Mouse (Mus musculus) MEL (cell line): ENCODE results near the gene Ttll8. TPM values are rescaled to one million over a fixed set of nuclear protein-coding genes. Genes with fewer than 3 reads are reported as not detected.

Experiments
- DNase-seq: peaks from one replicate; pipeline ENCODE4 v3.0.0; 2011; ENCODE audit warnings: low read depth, low spot score
- H3K27ac ChIP-seq: 2 replicates; pipeline ENCODE4 v1.5.1; 2012; ENCODE audit warnings: low read depth, mild to moderate bottlenecking, control low read depth, low read length, moderate library complexity; ENCODE audit not compliant: control insufficient read depth
- H3K27me3 ChIP-seq, 2 experiments: fragments of 150-350 bp in 1 of 2; sonication (generic) in 1 of 2; 2 replicates each; pipeline ENCODE4 v1.6.1; 2012; ENCODE audit warnings: low read length in 2 of 2, mild to moderate bottlenecking in 2 of 2, improper control_type of control experiment in 1 of 2, moderate library complexity in 1 of 2; ENCODE audit not compliant: insufficient read depth in 2 of 2, control insufficient read depth in 1 of 2
- H3K36me3 ChIP-seq, 2 experiments: 2 replicates each; pipeline ENCODE4 v1.6.1; 2012 to 2014; ENCODE audit warnings: low read length in 2 of 2, improper control_type of control experiment in 1 of 2, inconsistent platforms in 1 of 2, mild to moderate bottlenecking in 1 of 2; ENCODE audit not compliant: insufficient read depth in 2 of 2, control insufficient read depth in 1 of 2
- H3K4me1 ChIP-seq, 2 experiments: fragments of 150-350 bp in 1 of 2; sonication (generic) in 1 of 2; 2 replicates each; pipeline ENCODE4 v1.6.1; 2012; ENCODE audit warnings: low read length in 2 of 2, improper control_type of control experiment in 1 of 2, mild to moderate bottlenecking in 1 of 2; ENCODE audit not compliant: insufficient read depth in 2 of 2, control insufficient read depth in 1 of 2
- H3K4me3 ChIP-seq, 2 experiments: fragments of 150-350 bp in 1 of 2; sonication (generic) in 1 of 2; 2 replicates each; pipeline ENCODE4 v1.5.1; 2012; ENCODE audit warnings: low read depth in 2 of 2, low read length in 2 of 2, mild to moderate bottlenecking in 2 of 2, moderate library complexity in 2 of 2, control low read depth in 1 of 2, improper control_type of control experiment in 1 of 2; ENCODE audit not compliant: control insufficient read depth in 1 of 2, insufficient read depth in 1 of 2
- H3K79me2 ChIP-seq: 2 replicates; pipeline ENCODE4 v1.6.1; 2012; ENCODE audit warnings: mild to moderate bottlenecking, low read length, moderate library complexity; ENCODE audit not compliant: control insufficient read depth, poor library complexity, insufficient read depth
- H3K9ac ChIP-seq: 2 replicates; pipeline ENCODE4 v1.6.1; 2012; ENCODE audit warnings: low read depth, mild to moderate bottlenecking, control low read depth, low read length, moderate library complexity; ENCODE audit not compliant: control insufficient read depth, poor library complexity, severe bottlenecking
- H3K9me3 ChIP-seq: fragments of 150-350 bp; sonication (generic); replicated peaks from 2 replicates; pipeline ENCODE4 v1.6.1; 2012; ENCODE audit warnings: mild to moderate bottlenecking, low read length, improper control_type of control experiment, moderate library complexity; ENCODE audit not compliant: insufficient read depth
- BHLHE40 ChIP-seq: IDR thresholded peaks from 2 replicates; pipeline ENCODE4 v1.6.1; 2012; ENCODE audit warnings: low read depth, mild to moderate bottlenecking, inconsistent platforms, low read length, improper control_type of control experiment, borderline replicate concordance
- CHD2 ChIP-seq: IDR thresholded peaks from 2 replicates; pipeline ENCODE4 v1.6.1; 2011; ENCODE audit warnings: low read length, improper control_type of control experiment
- EP300 ChIP-seq, 2 experiments: IDR thresholded peaks; 2 replicates each; pipeline ENCODE4 v1.6.1; 2011; ENCODE audit warnings: improper control_type of control experiment in 2 of 2, low read length in 2 of 2, low read depth in 1 of 2, mild to moderate bottlenecking in 1 of 2
- GABPA ChIP-seq: IDR thresholded peaks from 2 replicates; pipeline ENCODE4 v1.6.1; 2012; ENCODE audit warnings: low read depth, mild to moderate bottlenecking, inconsistent platforms, low read length, improper control_type of control experiment, moderate library complexity
- GATA1 ChIP-seq: IDR thresholded peaks from 2 replicates; pipeline ENCODE4 v1.6.1; 2011; ENCODE audit warnings: low read depth, low read length, improper control_type of control experiment
- HCFC1 ChIP-seq: IDR thresholded peaks from 2 replicates; pipeline ENCODE4 v1.6.1; 2012; ENCODE audit warnings: low read depth, mild to moderate bottlenecking, inconsistent platforms, low read length, improper control_type of control experiment, moderate library complexity
- JUND ChIP-seq: IDR thresholded peaks from 2 replicates; pipeline ENCODE4 v1.6.1; 2011; ENCODE audit warnings: low read depth, mild to moderate bottlenecking, improper control_type of control experiment, low read length
- KAT2A ChIP-seq: conservative IDR thresholded peaks from 2 replicates; pipeline ENCODE4 v1.6.1; 2012; ENCODE audit warnings: low read depth, low read length, improper control_type of control experiment, inconsistent platforms
- MAZ ChIP-seq: IDR thresholded peaks from 2 replicates; pipeline ENCODE4 v1.6.1; 2012; ENCODE audit warnings: low read depth, mild to moderate bottlenecking, inconsistent platforms, low read length, improper control_type of control experiment
- MEF2A ChIP-seq: IDR thresholded peaks from 2 replicates; pipeline ENCODE4 v1.6.1; 2014; ENCODE audit warnings: low read depth, mild to moderate bottlenecking, inconsistent platforms, low read length, improper control_type of control experiment; ENCODE audit not compliant: poor library complexity, insufficient replicate concordance, severe bottlenecking; ENCODE audit errors: extremely low read depth
- MYC ChIP-seq: IDR thresholded peaks from 2 replicates; pipeline ENCODE4 v1.6.1; 2011; ENCODE audit warnings: low read depth, mild to moderate bottlenecking, low read length, improper control_type of control experiment, moderate library complexity
- POLR2A ChIP-seq, 2 experiments: IDR thresholded peaks; 2 replicates each; pipeline ENCODE4 v1.6.1; 2011 to 2012; ENCODE audit warnings: low read length in 2 of 2, mild to moderate bottlenecking in 2 of 2, control low read depth in 1 of 2, improper control_type of control experiment in 1 of 2, low read depth in 1 of 2, moderate library complexity in 1 of 2; ENCODE audit not compliant: control insufficient read depth in 1 of 2, insufficient read depth in 1 of 2, poor library complexity in 1 of 2
- POLR2AphosphoS2 ChIP-seq: IDR thresholded peaks from 2 replicates; pipeline ENCODE4 v1.6.1; 2011; ENCODE audit warnings: low read length, improper control_type of control experiment
- SIN3A ChIP-seq: IDR thresholded peaks from 2 replicates; pipeline ENCODE4 v1.6.1; 2012; ENCODE audit warnings: low read length, improper control_type of control experiment, inconsistent platforms
- TAL1 ChIP-seq: IDR thresholded peaks from 2 replicates; pipeline ENCODE4 v1.6.1; 2012; ENCODE audit warnings: mild to moderate bottlenecking, inconsistent platforms, low read length, moderate library complexity, mixed read lengths
- ZC3H11A ChIP-seq: IDR thresholded peaks from 2 replicates; pipeline ENCODE4 v1.6.1; 2012; ENCODE audit warnings: low read depth, mild to moderate bottlenecking, inconsistent platforms, low read length, improper control_type of control experiment
- polyA plus RNA-seq, 2 experiments: library from polyadenylated mRNA; stranded (reverse) in 1 of 2; unstranded in 1 of 2; fragments of >175 nt in 1 of 2; fragments of >200 nt in 1 of 2; gene quantifications; 2 replicates each; pipeline versions ENCODE4 v1.2.1 to v1.2.4; 2012; ENCODE audit warnings: low replicate concordance in 2 of 2, low read depth in 1 of 2; ENCODE audit not compliant: insufficient read length in 2 of 2, insufficient read depth in 1 of 2, missing spikeins in 1 of 2
- total RNA-seq: library from RNA; depleted of rRNA; stranded (reverse); fragments of 300-350 nt; gene quantifications from 2 replicates; pipeline ENCODE4 v1.2.3, GENCODE M21; 2012

Gene Ttll8
- total and polyA plus RNA-seq, 3 experiments, result not detected

DNA sequence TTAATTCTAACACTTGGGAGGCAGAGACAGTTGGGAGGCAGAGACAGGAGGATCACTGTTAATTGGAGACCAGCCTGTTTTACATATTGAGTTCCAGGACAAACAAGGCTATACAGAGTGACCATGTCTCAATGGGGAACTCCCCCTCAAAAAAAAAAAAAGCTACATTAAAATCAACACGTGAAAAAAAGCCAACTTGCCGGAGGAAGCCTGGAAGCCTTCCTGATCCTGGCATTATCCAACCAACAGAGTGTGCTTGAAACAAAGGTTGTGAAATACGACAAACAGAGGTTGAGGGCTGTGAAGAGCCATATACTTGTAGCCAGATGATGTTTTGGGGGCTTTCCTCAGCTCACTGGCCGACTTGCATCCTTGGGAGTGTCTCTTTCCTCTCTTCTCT is 71.4 kb downstream of the Ttll8 start (continued):
- no peak for TF ChIP-seq ZC3H11A

DNA sequence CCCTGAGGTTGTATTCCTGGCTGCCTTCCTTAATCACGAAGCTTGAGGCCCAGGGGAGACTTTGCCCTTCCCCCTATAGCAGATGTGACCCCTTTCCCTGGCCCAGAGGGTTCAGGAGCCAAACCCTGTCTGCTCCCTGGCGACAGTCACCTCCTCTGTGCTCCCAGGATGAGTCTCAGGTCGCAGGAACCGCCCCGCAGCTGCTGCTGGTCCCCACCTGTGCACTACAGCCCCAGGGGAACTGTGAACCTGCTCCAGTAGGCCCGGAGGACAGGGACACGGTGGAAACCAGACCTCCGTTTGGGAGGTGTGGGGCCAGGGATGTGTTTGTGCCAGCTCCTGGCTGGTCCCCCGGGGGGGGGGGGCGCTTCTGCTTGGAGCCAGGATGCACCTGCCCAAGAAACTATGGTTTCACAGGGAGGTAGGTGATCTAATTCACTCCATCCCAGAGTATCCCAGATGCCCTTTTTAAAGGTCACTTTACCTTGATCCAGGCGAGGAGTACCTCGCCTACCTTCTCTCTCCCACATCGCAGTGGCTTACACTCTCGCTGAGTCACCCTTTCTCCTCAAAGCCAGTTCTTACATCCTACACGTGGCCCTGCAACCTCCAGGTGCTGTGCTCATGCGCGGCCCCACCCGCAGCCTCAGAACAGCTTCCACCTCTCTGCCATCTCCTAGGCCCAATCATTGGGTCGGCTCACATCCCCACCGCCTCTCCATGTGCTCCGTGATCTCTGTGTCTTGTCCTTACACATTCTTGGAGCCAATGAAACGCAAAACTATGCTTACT is 72.8 kb downstream of the Ttll8 start:
- Histone ChIP-seq H3K9ac (no peak overlapping the region), H3K79me2 (no peaks in the 10 kb centered on the region)
- no peak for TF ChIP-seq SIN3A
- TF ChIP-seq KAT2A, result no peak
- no peak for TF ChIP-seq TAL1
- no peak for TF ChIP-seq MYC
- TF ChIP-seq, all 39 proteins: peak for 0

DNA sequence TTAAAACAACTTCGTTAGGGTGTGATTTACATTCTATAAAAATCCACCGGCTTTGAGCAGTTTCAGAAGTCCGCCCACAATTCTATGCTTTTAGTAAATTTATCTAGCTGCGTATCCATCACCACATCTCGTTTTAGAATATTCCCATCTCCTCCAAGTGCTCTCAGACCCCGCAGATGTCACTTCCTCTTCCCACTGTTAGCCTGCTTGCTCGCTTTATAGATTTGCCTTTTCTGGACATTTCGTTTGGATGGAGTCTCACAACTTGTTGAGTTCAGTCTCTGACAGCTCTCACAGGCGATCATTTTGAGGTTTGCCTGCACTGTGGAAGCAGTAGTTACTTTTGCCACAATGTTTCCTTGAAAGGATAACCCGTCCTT is 77.2 kb downstream of the Ttll8 start:
- peaks cover 0 to 8% of the 10 kb centered on the region in 2 experiments; a peak in 3 of 4 replicates for H3K27me3 ChIP-seq
- no peak overlapping the region for H3K9ac ChIP-seq
- no peaks in the 10 kb centered on the region for H3K9me3 ChIP-seq
- H3K36me3 ChIP-seq, result no peaks in the 10 kb centered on the region
- H3K4me1 ChIP-seq, result no peaks in the 10 kb centered on the region; a peak in 1 of 4 replicates
- no peaks in the 10 kb centered on the region for H3K79me2 ChIP-seq
- TF ChIP-seq HCFC1 (no peak), POLR2A (IDR thresholded peaks at IDR 0.05; ENCODE audit: control insufficient read depth in 1 of 2, insufficient read depth in 1 of 2, low read depth in 1 of 2, low read length in 2 of 2, poor library complexity in 1 of 2) (no peak), BHLHE40 (no peak), MEF2A (no peak), EP300 (IDR thresholded peaks at IDR 0.05; ENCODE audit: low read depth in 1 of 2, low read length in 2 of 2) (no peak), POLR2AphosphoS2 (no peak), CHD2 (no peak), JUND (no peak), MAZ (no peak), GABPA (no peak), GATA1 (no peak)
- no peak overlapping the region for H3K4me3 ChIP-seq
- no peak for DNase-seq
- H3K27ac ChIP-seq, result no peak overlapping the region

More for the DNA sequence above, 72.8 kb downstream of the Ttll8 start:
- Histone ChIP-seq H3K4me1 (no peaks in the 10 kb centered on the region), H3K27me3 (peaks cover 4 to 16% of the 10 kb centered on the region in 2 experiments), H3K4me3 (no peak overlapping the region), H3K9me3 (no peaks in the 10 kb centered on the region), H3K36me3 (no peaks in the 10 kb centered on the region), H3K27ac (no peak overlapping the region)
- DNase-seq, result no peak
